Mouse (Mus musculus) bone marrow, adult 2 months (tissue): ENCODE data around the gene Emc8. TPM values are rescaled to one million over a fixed set of nuclear protein-coding genes. Genes with fewer than 3 reads are reported as not detected.
A peak's percentile ranks its signal among the peaks of the same experiment; 100 is the strongest.

Experiments
- H3K27ac ChIP-seq: fragments of 200-500 bp; 2 replicates; pipeline ENCODE4 v1.5.1; 2012; ENCODE audit warnings: low read depth, mild to moderate bottlenecking, control low read depth, inconsistent platforms, low read length; ENCODE audit not compliant: control insufficient read depth, poor library complexity, insufficient read depth
- H3K4me1 ChIP-seq: fragments of 200-500 bp; 2 replicates; pipeline ENCODE4 v1.6.1; 2011; ENCODE audit warnings: low read length; ENCODE audit not compliant: control insufficient read depth, insufficient read depth
- H3K4me3 ChIP-seq: fragments of 200-500 bp; replicated peaks from 2 replicates; pipeline ENCODE3; 2011; ENCODE audit warnings: mild to moderate bottlenecking, low read depth, low read length, control low read depth; ENCODE audit not compliant: control insufficient read depth
- CTCF ChIP-seq: fragments of 200-500 bp; IDR thresholded peaks from 2 replicates; pipeline ENCODE4 v1.5.1; 2011; ENCODE audit warnings: low read length, control low read depth; ENCODE audit not compliant: control insufficient read depth, insufficient read depth
- POLR2A ChIP-seq: fragments of 200-500 bp; IDR thresholded peaks from 2 replicates; pipeline ENCODE4 v1.6.1; 2011; ENCODE audit warnings: low read depth, mild to moderate bottlenecking, control low read depth, low read length, borderline replicate concordance; ENCODE audit not compliant: control insufficient read depth
- WGBS: fragments of 180-500 bp; shearing (Covaris S2); methylation state at CpG from one replicate; pipeline ENCODE4 v1.1.7; 2018; 5-methylcytosine and 5-hydroxymethylcytosine counted together
- polyA plus RNA-seq: library from polyadenylated mRNA; stranded (reverse); fragments of >200 nt; gene quantifications from 2 replicates; pipeline ENCODE4 v1.2.4, GENCODE M21; 2011; ENCODE audit warnings: low replicate concordance; ENCODE audit not compliant: missing spikeins, insufficient read depth, insufficient read length

Gene Emc8
- polyA plus RNA-seq, 1 experiment, result 66.3 TPM

GRCm38 (mm10) chr8:120692934-120693333 is 24.6 kb upstream of the Emc8 start:
- Histone ChIP-seq H3K4me3 (no peak overlapping the region), H3K27ac (no peak overlapping the region), H3K4me1 (peaks cover 9% of the 10 kb centered on the region)
- 84% methylated on average over 4 of the region's 4 CpGs for WGBS
- TF ChIP-seq CTCF, result no peak
- TF ChIP-seq POLR2A, result no peak

GRCm38 (mm10) chr8:120688511-120688910 is 20.1 kb upstream of the Emc8 start:
- TF ChIP-seq POLR2A (no peak), CTCF (no peak)
- Histone ChIP-seq H3K27ac (no peak overlapping the region), H3K4me1 (peaks cover 6% of the 10 kb centered on the region; the same call in 1 of the 2 replicates), H3K4me3 (no peak overlapping the region)
- 81% methylated on average over 7 of the region's 7 CpGs for WGBS

DNA sequence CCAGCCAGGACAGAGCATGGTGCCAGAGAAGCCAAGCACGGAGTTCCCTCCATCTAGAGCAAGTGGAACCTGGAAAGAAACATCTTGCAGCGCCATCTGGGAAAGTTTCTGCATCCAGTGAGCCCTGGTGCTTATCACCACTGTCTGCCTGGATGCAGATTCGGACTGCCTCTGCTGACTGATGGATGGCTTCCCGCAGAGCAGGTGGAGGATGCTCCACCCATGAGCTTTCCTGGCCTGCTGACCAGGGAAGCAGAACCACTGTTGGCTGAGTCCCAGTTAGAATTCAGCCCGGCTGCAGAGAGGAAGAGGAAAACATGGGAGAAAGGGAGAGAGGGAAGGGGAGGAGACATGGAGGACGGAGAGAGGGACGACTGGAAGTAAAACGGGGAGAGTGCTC is 19.4 kb upstream of the Emc8 start:
- no peak overlapping the region for H3K4me3 ChIP-seq
- WGBS, result 80% methylated on average over 8 of the region's 8 CpGs
- H3K4me1 ChIP-seq, result peaks cover 6% of the 10 kb centered on the region; the same call in 1 of the 2 replicates
- no peak overlapping the region for H3K27ac ChIP-seq
- TF ChIP-seq CTCF, result no peak
- TF ChIP-seq POLR2A, result no peak

- H3K4me1 ChIP-seq, result peaks cover 6% of the 10 kb centered on the region; the same call in 1 of the 2 replicates
- H3K27ac ChIP-seq, result peak overlapping the region; percentile 42; the same call in 1 of the 2 replicates
Observed at GRCm38 (mm10) chr8:120686576-120686975, 18.2 kb upstream of the Emc8 start.

DNA sequence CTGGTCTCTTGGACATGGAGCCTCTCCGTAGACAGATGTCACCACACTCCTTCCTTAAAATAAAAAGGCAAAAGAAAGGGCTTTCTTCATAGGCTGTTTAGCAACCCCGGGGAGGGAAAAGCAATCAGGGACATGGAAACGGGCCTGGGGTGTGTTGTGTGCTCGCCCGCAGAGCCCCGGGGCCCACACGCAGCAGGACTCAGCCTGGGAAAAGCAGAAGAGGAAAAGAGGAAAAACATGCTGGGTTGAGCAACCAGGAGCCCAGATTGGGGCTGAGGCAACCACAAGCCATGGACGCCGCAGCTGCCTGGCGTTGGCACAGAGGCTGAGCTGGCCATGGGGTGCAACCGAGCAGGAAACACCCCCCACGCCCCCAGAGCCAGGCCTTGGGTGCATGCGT is 17.7 kb upstream of the Emc8 start:
- Histone ChIP-seq H3K4me3 (no peak overlapping the region), H3K4me1 (peaks cover 6% of the 10 kb centered on the region; the same call in 1 of the 2 replicates), H3K27ac (peak overlapping the region; percentile 42)
- no peak for TF ChIP-seq CTCF
- no peak; the same call in 1 of the 2 replicates for TF ChIP-seq POLR2A
- 4% methylated on average over 13 of the region's 13 CpGs for WGBS

More at GRCm38 (mm10) chr8:120686576-120686975, 18.2 kb upstream of the Emc8 start:
- no peak for TF ChIP-seq POLR2A
- no peak for TF ChIP-seq CTCF
- 25% methylated on average over 5 of the region's 5 CpGs for WGBS
- no peak overlapping the region for H3K4me3 ChIP-seq

GRCm38 (mm10) chr8:120685591-120685990 is 17.2 kb upstream of the Emc8 start:
- Histone ChIP-seq H3K4me3 (no peak overlapping the region), H3K4me1 (peaks cover 6% of the 10 kb centered on the region; the same call in 1 of the 2 replicates), H3K27ac (peak overlapping the region; percentile 46)
- no peak for TF ChIP-seq POLR2A
- TF ChIP-seq CTCF, result no peak
- 59% methylated on average over 8 of the region's 8 CpGs for WGBS

DNA sequence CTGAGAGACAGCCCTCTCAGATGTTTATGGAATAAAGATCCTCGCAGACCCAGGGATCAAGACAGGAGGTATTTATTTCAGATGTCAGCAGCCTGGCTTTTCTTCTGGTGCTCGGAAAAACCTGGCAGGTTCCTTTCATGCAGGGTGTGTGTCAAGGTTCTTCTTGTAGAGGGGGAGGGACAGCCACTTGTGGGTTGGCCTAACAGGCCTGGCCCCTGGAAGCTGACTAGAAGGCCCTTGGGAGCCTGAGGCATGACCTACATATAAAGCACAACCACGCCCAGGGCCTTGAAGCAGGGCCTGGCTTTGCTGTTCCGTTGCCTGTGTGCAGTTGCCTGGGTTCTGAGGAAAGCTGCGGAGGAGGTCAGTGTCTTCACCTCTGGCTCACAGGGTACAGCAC is 16.7 kb upstream of the Emc8 start:
- peak overlapping the region; percentile 46 for H3K27ac ChIP-seq
- 70% methylated on average over 5 of the region's 5 CpGs for WGBS
- H3K4me3 ChIP-seq, result peak overlapping the region; percentile 16
- TF ChIP-seq POLR2A (0 out of 2 replicates have a peak, but pooled peaks have one; percentile 12), CTCF (no peak)
- H3K4me1 ChIP-seq, result peaks cover 6% of the 10 kb centered on the region; the same call in 1 of the 2 replicates

- no peak for TF ChIP-seq POLR2A
- no peak for TF ChIP-seq CTCF
- Histone ChIP-seq H3K4me1 (peaks cover 6% of the 10 kb centered on the region; the same call in 1 of the 2 replicates), H3K27ac (no peak overlapping the region), H3K4me3 (no peak overlapping the region)
- WGBS, result 79% methylated on average over 5 of the region's 5 CpGs
Observed at GRCm38 (mm10) chr8:120684082-120684481, 15.7 kb upstream of the Emc8 start.

DNA sequence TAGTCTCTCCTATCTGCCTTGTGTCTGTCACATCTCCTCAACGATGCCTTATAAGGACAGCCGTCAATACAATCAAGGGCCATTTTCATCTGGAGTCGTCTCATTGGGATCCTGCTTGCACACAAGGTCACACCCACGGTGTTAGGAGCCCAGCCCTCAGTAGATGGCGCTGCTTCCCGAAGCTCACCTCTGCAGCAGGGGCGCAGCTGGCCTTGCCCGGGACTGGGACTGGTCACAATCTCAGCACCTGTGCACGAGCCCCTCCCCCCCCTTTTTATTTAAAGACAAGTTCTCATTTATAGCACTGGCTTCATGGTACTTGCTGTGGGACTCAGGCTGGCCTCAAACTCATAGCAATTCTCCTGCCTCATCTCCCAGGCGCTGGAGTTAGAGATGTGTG is 15.2 kb upstream of the Emc8 start:
- Histone ChIP-seq H3K27ac (no peak overlapping the region), H3K4me3 (no peak overlapping the region), H3K4me1 (peaks cover 6% of the 10 kb centered on the region; the same call in 1 of the 2 replicates)
- WGBS, result 12% methylated on average over 10 of the region's 10 CpGs
- TF ChIP-seq CTCF (peak; percentile 91), POLR2A (peak; percentile 30; the same call in 1 of the 2 replicates)
